Mouse (Mus musculus): ENCODE measurements at regions not wholly inside any gene's neighbourhood (a gene's known extent, or its start where the extent isn't known, plus 50 kb on each side); places are given as distances from the start of the nearest gene placed in this dataset.

DNA sequence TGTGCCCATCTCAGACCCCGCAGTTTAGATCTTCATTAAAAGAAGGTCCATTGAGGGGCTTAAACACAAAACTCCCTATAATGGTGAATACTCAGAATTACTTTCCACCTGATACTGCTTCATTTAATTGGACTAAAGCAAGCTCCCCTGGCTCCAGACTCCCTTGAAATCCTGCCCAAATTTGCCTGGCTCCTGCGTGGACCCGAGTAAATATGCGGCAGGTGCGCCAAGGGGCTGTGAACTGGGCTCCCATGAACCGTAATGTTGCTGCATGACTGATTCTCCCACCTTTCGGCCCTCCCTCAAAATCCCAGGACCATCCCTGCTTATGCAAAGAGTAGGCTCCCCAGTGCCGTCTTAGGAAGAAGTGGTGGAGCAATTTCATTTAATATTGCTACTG lies 573.7 kb downstream of the Ccdc171 start:
- no peak for TF ChIP-seq POLR2A (IDR thresholded peaks at IDR 0.05; ENCODE audit: control insufficient read depth, extremely low read depth, insufficient read depth, low read length, poor library complexity)
- TF ChIP-seq CTCF (IDR thresholded peaks at IDR 0.05; ENCODE audit: borderline replicate concordance, control insufficient read depth, extremely low read depth, insufficient read depth, low read length, poor library complexity) = no peak

Measured in thymus, adult 2 months (tissue).